Mouse (Mus musculus) lung, adult 2 months (tissue): Measurements from ENCODE around the gene Phc3. TPM values are rescaled to one million over a fixed set of nuclear protein-coding genes. Genes with fewer than 3 reads are reported as not detected.

Experiments
- DNase-seq: peaks from one replicate; pipeline ENCODE4 v3.0.0; 2022
- H3K4me1 ChIP-seq: fragments of 200-500 bp; 2 replicates; pipeline ENCODE4 v1.6.1; 2011; ENCODE audit warnings: low read length; ENCODE audit not compliant: control insufficient read depth, insufficient read depth
- H3K4me3 ChIP-seq: fragments of 200-500 bp; replicated peaks from 2 replicates; pipeline ENCODE3; 2011; ENCODE audit warnings: low read depth, mild to moderate bottlenecking, control low read depth, low read length; ENCODE audit errors: extremely low read depth
- CTCF ChIP-seq: fragments of 200-500 bp; IDR thresholded peaks from 2 replicates; pipeline ENCODE4 v1.5.1; 2011; ENCODE audit warnings: mild to moderate bottlenecking, low read length, control low read depth; ENCODE audit not compliant: insufficient read depth
- POLR2A ChIP-seq: fragments of 200-500 bp; IDR thresholded peaks from 2 replicates; pipeline ENCODE4 v1.6.1; 2011; ENCODE audit warnings: low read depth, mild to moderate bottlenecking, control low read depth, low read length, borderline replicate concordance; ENCODE audit errors: extremely low read depth
- WGBS: fragments of 180-500 bp; shearing (Covaris S2); methylation state at CpG from one replicate; pipeline ENCODE4 v1.1.7; 2018; 5-methylcytosine and 5-hydroxymethylcytosine counted together
- polyA plus RNA-seq: library from polyadenylated mRNA; depleted of rRNA; stranded (reverse); fragments of >200 nt; gene quantifications from 2 replicates; pipeline ENCODE4 v1.2.3, GENCODE M21; 2012

The Phc3 gene
- polyA plus RNA-seq, 1 experiment = 33.7 TPM

GRCm38 (mm10) chr3:30958709-30959108 is 10.5 kb downstream of the Phc3 start:
- WGBS = 80% methylated on average over 2 of the region's 2 CpGs

GRCm38 (mm10) chr3:30956327-30956726 is 12.9 kb downstream of the Phc3 start:
- Histone ChIP-seq H3K4me1 (no peaks in the 10 kb centered on the region), H3K4me3 (no peak overlapping the region)
- DNase-seq = no peak
- TF ChIP-seq POLR2A = no peak
- no peak for TF ChIP-seq CTCF
- 84% methylated on average over 6 of the region's 6 CpGs for WGBS

More at GRCm38 (mm10) chr3:30958709-30959108, 10.5 kb downstream of the Phc3 start:
- TF ChIP-seq POLR2A (no peak), CTCF (no peak)
- no peak for DNase-seq
- no peak overlapping the region for H3K4me3 ChIP-seq
- no peaks in the 10 kb centered on the region for H3K4me1 ChIP-seq

GRCm38 (mm10) chr3:30952273-30953070 is 16.7 kb downstream of the Phc3 start:
- Histone ChIP-seq H3K4me3 (no peak overlapping the region), H3K4me1 (no peaks in the 10 kb centered on the region)
- no peak for TF ChIP-seq POLR2A
- TF ChIP-seq CTCF = no peak
- no peak for DNase-seq
- 83% methylated on average over 12 of the region's 12 CpGs for WGBS

DNA sequence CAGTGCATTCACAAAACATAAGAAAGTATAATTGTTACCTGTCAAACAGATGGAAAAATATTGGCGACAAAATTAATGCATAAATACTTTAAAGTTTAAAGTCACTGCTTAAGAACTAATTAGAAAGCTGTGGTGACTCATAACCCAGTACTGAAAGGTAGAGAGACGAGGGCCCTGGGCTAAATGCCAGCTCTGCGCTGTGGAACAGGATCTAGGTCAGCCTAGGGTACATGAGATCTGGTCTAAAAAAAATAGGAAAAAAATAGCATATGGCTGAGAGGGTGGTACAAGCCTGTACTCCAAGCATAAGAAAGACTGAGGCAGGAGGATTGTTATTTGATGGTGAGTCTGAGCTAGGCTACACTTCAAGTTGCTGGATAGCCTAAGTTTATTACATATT is 17.6 kb downstream of the Phc3 start:
- WGBS = 62% methylated on average over 3 of the region's 3 CpGs
- TF ChIP-seq CTCF = no peak
- no peak for DNase-seq
- no peaks in the 10 kb centered on the region for H3K4me1 ChIP-seq
- H3K4me3 ChIP-seq = no peak overlapping the region

DNA sequence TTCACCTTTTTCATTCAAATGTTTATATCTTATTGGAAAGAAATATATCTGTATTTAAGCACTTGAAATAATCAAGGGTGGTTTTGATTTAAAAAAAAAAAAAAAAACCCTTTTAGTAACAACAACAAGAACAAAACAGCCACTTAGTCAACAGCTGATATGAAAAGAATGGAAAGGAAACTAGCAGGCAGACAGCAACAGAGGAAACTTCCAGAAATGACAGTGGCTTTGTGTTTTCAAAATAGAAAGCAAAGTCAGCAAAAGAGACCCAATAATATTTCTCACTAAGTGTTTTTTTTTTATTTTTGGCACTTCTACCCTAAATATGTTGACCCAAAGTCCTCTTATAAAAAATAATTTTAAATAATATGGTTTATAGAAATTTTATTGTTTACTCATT is 34.8 kb downstream of the Phc3 start:
- DNase-seq = no peak
- TF ChIP-seq CTCF (no peak), POLR2A (no peak)
- H3K4me1 ChIP-seq = no peaks in the 10 kb centered on the region; the same call in 1 of the 2 replicates

DNA sequence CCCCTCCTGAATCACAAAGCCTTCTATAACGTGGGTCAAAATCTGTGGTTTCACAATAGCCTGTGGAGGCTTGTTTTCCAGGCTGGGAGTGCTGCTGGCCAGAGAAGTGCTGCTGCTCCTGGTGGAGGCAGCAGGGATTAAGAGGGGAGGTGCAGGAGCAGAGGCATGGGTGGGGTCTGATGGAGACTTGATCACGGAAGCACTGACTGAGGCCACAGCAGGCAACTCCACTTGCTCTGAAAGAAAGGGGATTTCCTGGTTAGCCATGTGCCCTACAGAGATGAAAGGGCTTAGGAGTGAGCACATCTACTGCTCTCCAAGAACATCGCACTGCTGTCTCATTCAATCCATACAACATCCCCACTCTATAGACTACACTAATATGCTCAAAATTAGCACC is 39.4 kb downstream of the Phc3 start:
- no peak for DNase-seq

More for the DNA sequence above, 34.8 kb downstream of the Phc3 start:
- no peak overlapping the region for H3K4me3 ChIP-seq

GRCm38 (mm10) chr3:30927664-30928063 is 41.6 kb downstream of the Phc3 start:
- TF ChIP-seq POLR2A = no peak
- TF ChIP-seq CTCF = no peak
- no peak for DNase-seq
- Histone ChIP-seq H3K4me1 (no peaks in the 10 kb centered on the region), H3K4me3 (no peak overlapping the region)
- 88% methylated on average over 3 of the region's 3 CpGs for WGBS

More for the DNA sequence above, 39.4 kb downstream of the Phc3 start:
- no peak for TF ChIP-seq POLR2A
- Histone ChIP-seq H3K4me1 (no peaks in the 10 kb centered on the region; the same call in 1 of the 2 replicates), H3K4me3 (no peak overlapping the region)
- WGBS = 36% methylated on average over 3 of the region's 3 CpGs

- Histone ChIP-seq H3K4me1 (no peaks in the 10 kb centered on the region), H3K4me3 (no peak overlapping the region)
- TF ChIP-seq POLR2A (no peak), CTCF (no peak)
- DNase-seq = no peak
- 39% methylated on average over 4 of the region's 4 CpGs for WGBS
These were observed 52.1 kb downstream of the Phc3 start for GRCm38 (mm10) chr3:30917160-30917559.

DNA sequence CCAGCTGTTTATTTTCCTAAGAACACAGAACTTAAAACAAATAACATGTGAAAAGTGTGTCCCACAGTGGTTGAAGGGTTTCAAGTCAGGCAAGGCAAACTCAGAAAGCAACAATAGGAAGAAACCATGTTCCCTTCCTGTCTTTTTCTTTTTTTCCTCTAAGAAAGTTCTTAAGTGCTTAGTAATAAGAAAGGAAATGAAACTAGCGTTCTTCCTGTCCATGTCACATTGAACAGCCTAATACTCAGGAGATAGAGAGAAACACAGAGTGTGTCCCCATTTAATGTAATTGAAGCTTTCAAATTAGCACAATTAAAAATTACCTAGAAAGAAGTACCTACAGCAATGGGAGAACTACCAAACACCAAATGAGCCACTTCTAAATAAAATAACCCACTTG is 64.6 kb downstream of the Phc3 start:
- H3K4me3 ChIP-seq = no peak overlapping the region
- DNase-seq = no peak
- no peaks in the 10 kb centered on the region for H3K4me1 ChIP-seq
- no peak for TF ChIP-seq POLR2A
- TF ChIP-seq CTCF = no peak
- 65% methylated on average over 1 of the region's 1 CpGs for WGBS

DNA sequence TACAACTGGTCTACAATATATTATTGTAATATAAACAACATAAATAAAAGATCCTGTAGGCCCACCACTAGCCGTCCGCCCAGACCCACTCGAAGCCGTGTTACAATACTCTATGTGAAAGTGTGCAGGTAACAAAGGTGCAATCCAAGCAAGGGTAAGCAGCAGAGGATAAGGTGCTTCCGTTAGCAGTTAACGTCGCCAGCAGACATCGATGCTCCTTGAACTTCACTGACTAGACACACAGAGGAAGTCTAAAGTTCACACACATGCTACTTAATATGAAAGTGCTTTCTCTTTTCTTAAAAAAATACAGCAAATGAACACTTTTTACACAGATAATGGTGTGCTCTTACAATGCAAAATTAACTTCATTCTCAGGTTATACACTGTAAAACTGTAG is 69.8 kb downstream of the Phc3 start:
- no peaks in the 10 kb centered on the region for H3K4me1 ChIP-seq
- DNase-seq = no peak
- TF ChIP-seq CTCF = no peak
- TF ChIP-seq POLR2A = no peak
- no peak overlapping the region for H3K4me3 ChIP-seq
- WGBS = 92% methylated on average over 8 of the region's 8 CpGs

DNA sequence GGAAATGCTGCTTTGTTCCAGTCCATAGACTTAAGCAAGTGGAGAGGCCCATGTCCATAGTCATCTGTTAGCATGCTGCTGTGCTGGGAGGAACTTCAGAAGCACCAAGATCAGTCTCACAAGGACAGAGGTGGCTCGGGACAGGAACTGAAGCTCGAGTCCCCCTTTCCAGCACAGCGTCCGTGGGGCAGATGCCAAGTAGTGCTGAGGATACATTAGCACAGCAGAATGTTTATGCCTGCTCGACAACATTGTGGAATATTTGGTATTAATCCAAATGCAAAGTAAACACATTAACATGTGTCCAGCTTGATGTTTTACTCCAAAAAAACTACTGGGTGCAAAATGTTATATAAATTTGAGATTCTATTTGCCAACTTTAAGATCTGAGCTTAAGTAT is 72.5 kb downstream of the Phc3 start:
- no peak for DNase-seq
- TF ChIP-seq POLR2A (no peak), CTCF (no peak)
- H3K4me3 ChIP-seq = no peak overlapping the region
- WGBS = 33% methylated on average over 5 of the region's 5 CpGs
- no peaks in the 10 kb centered on the region for H3K4me1 ChIP-seq

DNA sequence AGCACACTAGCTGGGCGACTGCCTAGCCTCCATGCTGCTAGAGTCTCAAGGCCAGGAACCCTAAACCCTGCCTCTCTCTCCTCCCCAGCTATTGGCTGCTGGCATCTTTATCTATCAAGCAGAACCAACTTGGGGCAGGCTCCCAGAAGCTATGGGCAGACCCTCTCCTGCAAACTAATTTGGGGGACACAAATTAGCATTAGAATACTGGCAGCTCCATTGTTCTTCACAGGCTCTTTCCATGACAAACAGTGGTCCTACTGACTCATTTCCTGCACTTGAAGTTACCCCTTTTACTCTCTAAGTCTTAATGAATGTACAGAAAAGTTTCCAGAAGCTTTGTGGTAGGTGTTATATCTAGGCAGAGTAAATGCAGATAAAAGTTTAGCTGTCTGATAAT is 80.2 kb downstream of the Phc3 start:
- TF ChIP-seq CTCF (no peak), POLR2A (no peak)
- Histone ChIP-seq H3K4me1 (no peaks in the 10 kb centered on the region), H3K4me3 (no peak overlapping the region)
- WGBS = 44% methylated on average over 1 of the region's 1 CpGs
- no peak for DNase-seq
